Mouse (Mus musculus) layer of hippocampus, adult 2 months (tissue): Measurements from ENCODE around the gene Ccdc126. TPM values are rescaled to one million over a fixed set of nuclear protein-coding genes. Genes with fewer than 3 reads are reported as not detected.
"Not testable (repeated sequence)": the region's sequence is repeated elsewhere in the genome, so short reads cannot be mapped to it uniquely, and the experiment has no call there.

Experiments used
- DNase-seq, 2 experiments: peaks; one replicate each; pipeline ENCODE4 v3.0.0; 2022; ENCODE audit warnings: low spot score in 2 of 2
- H3K27ac ChIP-seq: fragments of 200-600 bp; 2 replicates; pipeline ENCODE4 v1.8.1; 2022
- H3K4me3 ChIP-seq: fragments of 200-600 bp; 2 replicates; pipeline ENCODE4 v1.8.1; 2022; ENCODE audit warnings: mild to moderate bottlenecking
- CTCF ChIP-seq: fragments of 200-600 bp; conservative IDR thresholded peaks from 2 replicates; pipeline ENCODE4 v1.8.1; 2022; ENCODE audit warnings: antibody characterized with exemption, mild to moderate bottlenecking, moderate library complexity
- long read RNA-seq, 2 experiments: library from polyadenylated mRNA; stranded (forward); transcript quantifications; one replicate each; pipeline ENCODE4 v2.0.0; 2021; ENCODE audit warnings: borderline mapping rate in 2 of 2
- total RNA-seq, 2 experiments: library from RNA; stranded (reverse); gene quantifications; 2 replicates each; pipeline ENCODE4 v1.2.3; 2021

Gene Ccdc126
- total RNA-seq = 1 to 10 TPM; 9.3 to 9.9 TPM
- long read RNA-seq, experiment 1, transcript Ccdc126-201 (3 exons, 2,351 nt) = major isoform, 19 of 20 reads
- long read RNA-seq, experiment 1, partial matches to known transcripts = 0 of 20 reads
- long read RNA-seq, experiment 1, other reads (novel, unspliced or antisense) = 1 of 20 reads
- long read RNA-seq, experiment 2, transcript Ccdc126-201 (3 exons, 2,351 nt) = major isoform, 20 of 21 reads
- long read RNA-seq, experiment 2, partial matches to known transcripts = 0 of 21 reads
- long read RNA-seq, experiment 2, other reads (novel, unspliced or antisense) = 1 of 21 reads

GRCm38 (mm10) chr6:49318966-49319594, at the start of gene Ccdc126:
Gene Ccdc126, plus strand, starts transcription at chr6:49319274.
- DNase-seq = peak; percentile 97
- TF ChIP-seq CTCF = peak; percentile 83
- peak within 1 kb of the TSS; percentile 82 for H3K4me3 ChIP-seq
- H3K27ac ChIP-seq = peak within 1 kb of the TSS; percentile 96

- DNase-seq = no peak
Measured at GRCm38 (mm10) chr6:49269923-49270322, 49.2 kb upstream of the Ccdc126 start.

GRCm38 (mm10) chr6:49271815-49272214, 47.3 kb upstream of the Ccdc126 start:
- no peak for TF ChIP-seq CTCF
- no peak for DNase-seq
- no peak overlapping the region for H3K27ac ChIP-seq
- no peak overlapping the region for H3K4me3 ChIP-seq

More at GRCm38 (mm10) chr6:49269923-49270322, 49.2 kb upstream of the Ccdc126 start:
- TF ChIP-seq CTCF = no peak
- Histone ChIP-seq H3K27ac (no peak overlapping the region), H3K4me3 (no peak overlapping the region)

GRCm38 (mm10) chr6:49272863-49273262, 46.2 kb upstream of the Ccdc126 start:
- Histone ChIP-seq H3K27ac (no peak overlapping the region), H3K4me3 (no peak overlapping the region)
- no peak for DNase-seq
- TF ChIP-seq CTCF = no peak

GRCm38 (mm10) chr6:49273934-49274333, 45.1 kb upstream of the Ccdc126 start:
- TF ChIP-seq CTCF = no peak
- Histone ChIP-seq H3K4me3 (no peak overlapping the region), H3K27ac (no peak overlapping the region)
- DNase-seq = no peak

GRCm38 (mm10) chr6:49274416-49275091, 44.5 kb upstream of the Ccdc126 start:
- no peak for DNase-seq
- Histone ChIP-seq H3K27ac (no peak overlapping the region), H3K4me3 (no peak overlapping the region)
- TF ChIP-seq CTCF = no peak

GRCm38 (mm10) chr6:49275296-49275695, 43.8 kb upstream of the Ccdc126 start:
- no peak overlapping the region for H3K27ac ChIP-seq
- no peak overlapping the region for H3K4me3 ChIP-seq
- no peak for DNase-seq
- TF ChIP-seq CTCF = no peak

GRCm38 (mm10) chr6:49280942-49281341, 38.1 kb upstream of the Ccdc126 start:
- H3K27ac ChIP-seq = no peak overlapping the region

GRCm38 (mm10) chr6:49282122-49282521, 37.0 kb upstream of the Ccdc126 start:
- H3K27ac ChIP-seq = no peak overlapping the region
- DNase-seq = no peak
- H3K4me3 ChIP-seq = no peak overlapping the region
- TF ChIP-seq CTCF = no peak

More at GRCm38 (mm10) chr6:49280942-49281341, 38.1 kb upstream of the Ccdc126 start:
- no peak for DNase-seq
- TF ChIP-seq CTCF = no peak
- no peak overlapping the region for H3K4me3 ChIP-seq

- H3K4me3 ChIP-seq = no peak overlapping the region
- TF ChIP-seq CTCF = no peak
- no peak overlapping the region for H3K27ac ChIP-seq
- DNase-seq = no peak
Measured at GRCm38 (mm10) chr6:49298286-49298685, 20.8 kb upstream of the Ccdc126 start.

- not testable (repeated sequence) for DNase-seq, H3K4me3 ChIP-seq, H3K27ac ChIP-seq
Measured at GRCm38 (mm10) chr6:49314821-49315220, 4.3 kb upstream of the Ccdc126 start.

- no peak for TF ChIP-seq CTCF
- DNase-seq = peak; percentile 21 to 30
- Histone ChIP-seq H3K4me3 (peak overlapping the region; percentile 82), H3K27ac (peak overlapping the region; percentile 96)
Measured at GRCm38 (mm10) chr6:49319595-49320315, 681 bp downstream of the Ccdc126 start.

- H3K4me3 ChIP-seq = no peak overlapping the region
- TF ChIP-seq CTCF = no peak
- H3K27ac ChIP-seq = no peak overlapping the region
- no peak for DNase-seq
Measured at GRCm38 (mm10) chr6:49321341-49321740, 2.3 kb downstream of the Ccdc126 start.
